In the genomic region with DNA sequence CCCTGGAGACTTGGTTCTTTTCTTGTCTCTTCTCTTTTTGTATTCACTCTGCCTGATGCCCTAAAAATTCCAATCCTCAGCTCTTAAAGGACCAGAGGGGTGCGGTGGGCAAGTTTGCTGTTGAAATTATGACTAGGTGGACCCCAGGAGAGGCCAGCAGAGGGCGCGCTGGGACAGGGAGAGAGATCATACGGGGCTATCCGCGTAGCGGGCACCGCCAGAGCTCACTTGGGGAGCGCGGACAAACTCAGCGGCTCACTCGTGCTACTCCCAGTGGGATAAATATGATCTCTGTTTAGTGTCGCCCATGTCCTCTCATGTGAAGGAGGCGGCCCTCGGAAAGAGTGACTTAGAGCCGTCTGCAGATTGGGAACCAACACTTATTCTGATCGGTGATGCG, we compare ENCODE assay signal across 8 mouse cellular contexts. TPM values are rescaled to one million over a fixed set of nuclear protein-coding genes. Genes with fewer than 3 reads are reported as not detected.
DNase-seq lines count a peak whose midpoint lies in the region; ATAC-seq and TF ChIP-seq lines count a peak whose summit lies in the region.

No protein-coding gene starts in this region.

- ATAC-seq in erythroblast, adult 5-6 weeks (replicated peaks; ENCODE audit: low FRiP score, poor library complexity, severe bottlenecking) = peak; percentile 79
- ATAC-seq in heart, embryonic 12.5 days (ENCODE audit: insufficient number of reproducible peaks, low FRiP score) = peak; percentile 31; the same call in 1 of the 2 replicates
- ATAC-seq in kidney, embryonic 16.5 days (ENCODE audit: low FRiP score, low TSS enrichment) = peak; percentile 60
- peak; percentile 59 for ATAC-seq in liver, embryonic 14.5 days (ENCODE audit: insufficient read depth)
- peak; percentile 39; the same call in 1 of the 2 replicates for ATAC-seq in neural tube, embryonic 11.5 days (ENCODE audit: insufficient read depth, low FRiP score, low TSS enrichment)
- peak; percentile 46; the same call in 1 of the 2 replicates for ATAC-seq in stomach, embryonic 16.5 days (ENCODE audit: insufficient read depth, low FRiP score)

- peak; percentile 67 to 80 (median 71) for DNase-seq in liver, embryonic 14.5 days (ENCODE audit: low read depth in 3 of 3, low spot score in 3 of 3)
- DNase-seq in neural tube, embryonic 11.5 days (ENCODE audit: low spot score) = peak; percentile 93

- under 1% methylated on average over 18 of the region's 18 CpGs for WGBS in heart, embryonic 12.5 days
- under 1% methylated on average over 18 of the region's 18 CpGs for WGBS in kidney, embryonic 16.5 days
- 2% methylated on average over 18 of the region's 18 CpGs for WGBS in liver, embryonic 14.5 days (ENCODE audit: insufficient replicate concordance)
- under 1% methylated on average over 18 of the region's 18 CpGs for WGBS in neural tube, embryonic 11.5 days
- WGBS in stomach, embryonic 16.5 days = 1% methylated on average over 18 of the region's 18 CpGs

- H3K4me1 ChIP-seq in bone marrow macrophage, adult 2 months (ENCODE audit: control insufficient read depth, insufficient read depth, low read length) = peaks cover 12% of the 10 kb centered on the region
- H3K4me1 ChIP-seq in heart, embryonic 12.5 days (replicated peaks) = peaks cover 28% of the 10 kb centered on the region
- H3K4me1 ChIP-seq in kidney, embryonic 16.5 days (ENCODE audit: insufficient read depth, low read length) = peaks cover 31% of the 10 kb centered on the region
- peaks cover 10 to 12% of the 10 kb centered on the region in 2 experiments for H3K4me1 ChIP-seq in liver, embryonic 14.5 days (replicated peaks; ENCODE audit: control insufficient read depth in 2 of 2, insufficient read depth in 2 of 2, low read length in 1 of 2)
- H3K4me1 ChIP-seq in neural tube, embryonic 11.5 days (ENCODE audit: control insufficient read depth, insufficient read depth, low read length) = peaks cover 12% of the 10 kb centered on the region; the same call in 1 of the 2 replicates
- peaks cover 27% of the 10 kb centered on the region for H3K4me1 ChIP-seq in stomach, embryonic 16.5 days (ENCODE audit: control insufficient read depth, insufficient read depth, low read length)

- peak; percentile 81 for TF ChIP-seq CTCF in C2C12 (IDR thresholded peaks at IDR 0.05; ENCODE audit: control insufficient read depth, insufficient read depth, insufficient read length)
- peak; percentile 78 for TF ChIP-seq CTCF in bone marrow macrophage, adult 2 months (IDR thresholded peaks at IDR 0.05; ENCODE audit: low read depth, low read length)
- peak; percentile 98 for TF ChIP-seq CTCF in liver, embryonic 14.5 days (IDR thresholded peaks at IDR 0.05; ENCODE audit: low read depth)

- H3K79me2 ChIP-seq in C2C12 (ENCODE audit: control insufficient read depth, insufficient read depth) = no peaks in the 10 kb centered on the region

- no peak for TF ChIP-seq EP300 in liver, embryonic 14.5 days (IDR thresholded peaks at IDR 0.05; ENCODE audit: low read depth)

- peak overlapping the region; percentile 59 for H3K4me2 ChIP-seq in heart, embryonic 12.5 days
- H3K4me2 ChIP-seq in kidney, embryonic 16.5 days (replicated peaks; ENCODE audit: low read depth, low read length) = peak overlapping the region; percentile 47
- H3K4me2 ChIP-seq in liver, embryonic 14.5 days (ENCODE audit: low read depth) = peak overlapping the region; percentile 73
- peak overlapping the region; percentile 27; the same call in 1 of the 2 replicates for H3K4me2 ChIP-seq in neural tube, embryonic 11.5 days (ENCODE audit: low read depth)
- peak overlapping the region; percentile 47 for H3K4me2 ChIP-seq in stomach, embryonic 16.5 days (ENCODE audit: low read depth, low read length)

- 0 out of 2 replicates have a peak overlapping the region, but pooled peaks have one; percentile 13 for H3K9ac ChIP-seq in heart, embryonic 12.5 days
- H3K9ac ChIP-seq in kidney, embryonic 16.5 days (replicated peaks; ENCODE audit: low read length) = no peak overlapping the region; the same call in 1 of the 2 replicates
- H3K9ac ChIP-seq in liver, embryonic 14.5 days (replicated peaks) = no peak overlapping the region
- no peak overlapping the region for H3K9ac ChIP-seq in neural tube, embryonic 11.5 days (ENCODE audit: low read length)
- no peak overlapping the region for H3K9ac ChIP-seq in stomach, embryonic 16.5 days (ENCODE audit: low read length)

- H3K4me3 ChIP-seq in C2C12 (ENCODE audit: insufficient read depth, poor library complexity, severe bottlenecking) = no peak overlapping the region
- H3K4me3 ChIP-seq in bone marrow macrophage, adult 2 months (ENCODE audit: insufficient read depth, low read length) = peak overlapping the region; percentile 23; the same call in 1 of the 2 replicates
- H3K4me3 ChIP-seq in heart, embryonic 12.5 days = no peak overlapping the region
- H3K4me3 ChIP-seq in kidney, embryonic 16.5 days (ENCODE audit: low read length) = peak overlapping the region; percentile 25
- peak overlapping the region; percentile 8 to 25; a peak in 2 of 4 replicates for H3K4me3 ChIP-seq in liver, embryonic 14.5 days (ENCODE audit: insufficient read depth in 1 of 2, low read depth in 2 of 2, low read length in 2 of 2)
- no peak overlapping the region for H3K4me3 ChIP-seq in neural tube, embryonic 11.5 days (ENCODE audit: low read depth, low read length)
- peak overlapping the region; percentile 20; the same call in 1 of the 2 replicates for H3K4me3 ChIP-seq in stomach, embryonic 16.5 days (replicated peaks; ENCODE audit: low read length)

- no peaks in the 10 kb centered on the region for H3K79me3 ChIP-seq in C2C12 (ENCODE audit: low read depth)

- no peak for TF ChIP-seq POLR2A in bone marrow macrophage, adult 2 months (IDR thresholded peaks at IDR 0.05; ENCODE audit: borderline replicate concordance, low read depth, low read length)

- H3K9me3 ChIP-seq in heart, embryonic 12.5 days (replicated peaks) = no peaks in the 10 kb centered on the region
- H3K9me3 ChIP-seq in kidney, embryonic 16.5 days (ENCODE audit: low read length) = no peaks in the 10 kb centered on the region
- no peaks in the 10 kb centered on the region for H3K9me3 ChIP-seq in liver, embryonic 14.5 days (ENCODE audit: control insufficient read depth, low read length)
- H3K9me3 ChIP-seq in neural tube, embryonic 11.5 days (ENCODE audit: control insufficient read depth, low read length) = no peaks in the 10 kb centered on the region
- no peaks in the 10 kb centered on the region for H3K9me3 ChIP-seq in stomach, embryonic 16.5 days (replicated peaks; ENCODE audit: control insufficient read depth, low read length)

- H3ac ChIP-seq in C2C12 (ENCODE audit: control insufficient read depth, insufficient read length, low read depth) = peak overlapping the region; percentile 51

- H3K27ac ChIP-seq in bone marrow macrophage, adult 2 months (ENCODE audit: insufficient read depth, low read depth, low read length) = no peak overlapping the region
- H3K27ac ChIP-seq in heart, embryonic 12.5 days (ENCODE audit: poor library complexity, severe bottlenecking) = no peak overlapping the region
- no peak overlapping the region for H3K27ac ChIP-seq in kidney, embryonic 16.5 days (ENCODE audit: low read length)
- H3K27ac ChIP-seq in liver, embryonic 14.5 days = no peak overlapping the region
- no peak overlapping the region for H3K27ac ChIP-seq in neural tube, embryonic 11.5 days (ENCODE audit: low read depth, low read length)
- H3K27ac ChIP-seq in stomach, embryonic 16.5 days (ENCODE audit: low read length) = no peak overlapping the region

- H3K27me3 ChIP-seq in C2C12 (ENCODE audit: control insufficient read depth, insufficient read depth, insufficient read length) = peaks cover 41% of the 10 kb centered on the region
- H3K27me3 ChIP-seq in heart, embryonic 12.5 days (replicated peaks) = peaks cover 32% of the 10 kb centered on the region
- H3K27me3 ChIP-seq in kidney, embryonic 16.5 days (ENCODE audit: insufficient read depth, low read length) = peaks cover 10% of the 10 kb centered on the region
- peaks cover 50% of the 10 kb centered on the region for H3K27me3 ChIP-seq in liver, embryonic 14.5 days (ENCODE audit: control insufficient read depth, insufficient read depth, low read length)
- peaks cover 32% of the 10 kb centered on the region for H3K27me3 ChIP-seq in neural tube, embryonic 11.5 days (ENCODE audit: control insufficient read depth, insufficient read depth, low read length)
- H3K27me3 ChIP-seq in stomach, embryonic 16.5 days (ENCODE audit: control insufficient read depth, insufficient read depth, low read length) = no peaks in the 10 kb centered on the region; the same call in 1 of the 2 replicates

- H3K36me3 ChIP-seq in C2C12 (ENCODE audit: control insufficient read depth, insufficient read depth) = no peaks in the 10 kb centered on the region
- H3K36me3 ChIP-seq in heart, embryonic 12.5 days = no peaks in the 10 kb centered on the region
- no peaks in the 10 kb centered on the region for H3K36me3 ChIP-seq in kidney, embryonic 16.5 days (ENCODE audit: insufficient read depth, low read length)
- H3K36me3 ChIP-seq in liver, embryonic 14.5 days (replicated peaks; ENCODE audit: control insufficient read depth, insufficient read depth, low read depth) = no peaks in the 10 kb centered on the region
- H3K36me3 ChIP-seq in neural tube, embryonic 11.5 days (ENCODE audit: control insufficient read depth, insufficient read depth, low read length) = no peaks in the 10 kb centered on the region
- H3K36me3 ChIP-seq in stomach, embryonic 16.5 days (ENCODE audit: control insufficient read depth, insufficient read depth, low read length) = no peaks in the 10 kb centered on the region

RNA-seq across cellular contexts. Expression of gene Ybx2, which starts 1.4 kb away (rescaled TPM):
- 0.02 TPM for polyA plus RNA-seq in C2C12 (2012; fragmentation: generic; extraction: Trizol)
- polyA plus RNA-seq in bone marrow macrophage, adult 2 months (2012; ENCODE audit: insufficient read depth, insufficient read length, missing spikeins) = not detected in 2 replicates
- total RNA-seq in erythroblast, adult 5-6 weeks (2015; ENCODE audit: low replicate concordance) = not detected in 2 replicates
- 5.0 TPM in 1 of 2 replicates, not detected in the other for total RNA-seq in erythroblast, adult 5-6 weeks (2017; ENCODE audit: low replicate concordance)
- 2.0 and 2.6 TPM in 2 replicates for polyA plus RNA-seq in heart, embryonic 12.5 days (2016; fragmentation: Nextera tagmentation; extraction: Ambion mirVana)
- 7.0 and 10.3 TPM in 2 replicates for polyA plus RNA-seq in kidney, embryonic 16.5 days (2015; fragmentation: Nextera tagmentation; extraction: Ambion mirVana)
- polyA plus RNA-seq in liver, embryonic 14.5 days (2012; rRNA removed) = 0.57 and 0.58 TPM in 2 replicates
- 0.23 TPM in 1 of 2 replicates, not detected in the other for polyA plus RNA-seq in liver, embryonic 14.5 days (2014; fragmentation: Nextera tagmentation; extraction: Ambion mirVana)
- 3.4 and 4.2 TPM in 2 replicates for polyA plus RNA-seq in neural tube, embryonic 11.5 days (2014; fragmentation: Nextera tagmentation; extraction: Ambion mirVana)
- polyA plus RNA-seq in stomach, embryonic 16.5 days (2015; fragmentation: Nextera tagmentation; extraction: Ambion mirVana) = 2.9 and 3.8 TPM in 2 replicates

RNA-seq across cellular contexts. Expression of gene Eif5a, which starts 12.4 kb away (rescaled TPM):
- polyA plus RNA-seq in C2C12 (2012; fragmentation: generic; extraction: Trizol) = 2,142 TPM
- 326 and 347 TPM in 2 replicates for polyA plus RNA-seq in bone marrow macrophage, adult 2 months (2012; ENCODE audit: insufficient read depth, insufficient read length, missing spikeins)
- total RNA-seq in erythroblast, adult 5-6 weeks (2015; ENCODE audit: low replicate concordance) = 340 and 374 TPM in 2 replicates
- 154 and 205 TPM in 2 replicates for total RNA-seq in erythroblast, adult 5-6 weeks (2017; ENCODE audit: low replicate concordance)
- polyA plus RNA-seq in heart, embryonic 12.5 days (2016; fragmentation: Nextera tagmentation; extraction: Ambion mirVana) = 1,286 and 1,307 TPM in 2 replicates
- 1,737 and 1,791 TPM in 2 replicates for polyA plus RNA-seq in kidney, embryonic 16.5 days (2015; fragmentation: Nextera tagmentation; extraction: Ambion mirVana)
- polyA plus RNA-seq in liver, embryonic 14.5 days (2012; rRNA removed) = 652 and 846 TPM in 2 replicates
- polyA plus RNA-seq in liver, embryonic 14.5 days (2014; fragmentation: Nextera tagmentation; extraction: Ambion mirVana) = 1,316 and 1,415 TPM in 2 replicates
- 1,905 and 1,926 TPM in 2 replicates for polyA plus RNA-seq in neural tube, embryonic 11.5 days (2014; fragmentation: Nextera tagmentation; extraction: Ambion mirVana)
- polyA plus RNA-seq in stomach, embryonic 16.5 days (2015; fragmentation: Nextera tagmentation; extraction: Ambion mirVana) = 1,516 and 1,535 TPM in 2 replicates

RNA-seq across cellular contexts. Expression of gene Slc2a4, which starts 13.8 kb away (rescaled TPM):
- polyA plus RNA-seq in C2C12 (2012; fragmentation: generic; extraction: Trizol) = 0.53 TPM
- polyA plus RNA-seq in bone marrow macrophage, adult 2 months (2012; ENCODE audit: insufficient read depth, insufficient read length, missing spikeins) = not detected in 2 replicates
- total RNA-seq in erythroblast, adult 5-6 weeks (2015; ENCODE audit: low replicate concordance) = 31.3 and 37.9 TPM in 2 replicates
- total RNA-seq in erythroblast, adult 5-6 weeks (2017; ENCODE audit: low replicate concordance) = 98.1 and 151 TPM in 2 replicates
- polyA plus RNA-seq in heart, embryonic 12.5 days (2016; fragmentation: Nextera tagmentation; extraction: Ambion mirVana) = 25.9 and 28.8 TPM in 2 replicates
- 20.8 and 22.4 TPM in 2 replicates for polyA plus RNA-seq in kidney, embryonic 16.5 days (2015; fragmentation: Nextera tagmentation; extraction: Ambion mirVana)
- polyA plus RNA-seq in liver, embryonic 14.5 days (2012; rRNA removed) = 17.0 and 17.4 TPM in 2 replicates
- polyA plus RNA-seq in liver, embryonic 14.5 days (2014; fragmentation: Nextera tagmentation; extraction: Ambion mirVana) = 12.6 and 14.0 TPM in 2 replicates
- polyA plus RNA-seq in neural tube, embryonic 11.5 days (2014; fragmentation: Nextera tagmentation; extraction: Ambion mirVana) = 11.4 and 11.8 TPM in 2 replicates
- polyA plus RNA-seq in stomach, embryonic 16.5 days (2015; fragmentation: Nextera tagmentation; extraction: Ambion mirVana) = 38.3 and 39.1 TPM in 2 replicates

RNA-seq across cellular contexts. Expression of gene Gps2, which starts 20.5 kb away (rescaled TPM):
- 37.3 TPM for polyA plus RNA-seq in C2C12 (2012; fragmentation: generic; extraction: Trizol)
- 92.8 and 103 TPM in 2 replicates for polyA plus RNA-seq in bone marrow macrophage, adult 2 months (2012; ENCODE audit: insufficient read depth, insufficient read length, missing spikeins)
- total RNA-seq in erythroblast, adult 5-6 weeks (2015; ENCODE audit: low replicate concordance) = 69.0 and 102 TPM in 2 replicates
- 52.9 and 63.3 TPM in 2 replicates for total RNA-seq in erythroblast, adult 5-6 weeks (2017; ENCODE audit: low replicate concordance)
- 49.2 and 50.6 TPM in 2 replicates for polyA plus RNA-seq in heart, embryonic 12.5 days (2016; fragmentation: Nextera tagmentation; extraction: Ambion mirVana)
- polyA plus RNA-seq in kidney, embryonic 16.5 days (2015; fragmentation: Nextera tagmentation; extraction: Ambion mirVana) = 85.2 and 86.4 TPM in 2 replicates
- polyA plus RNA-seq in liver, embryonic 14.5 days (2012; rRNA removed) = 79.5 and 93.1 TPM in 2 replicates
- polyA plus RNA-seq in liver, embryonic 14.5 days (2014; fragmentation: Nextera tagmentation; extraction: Ambion mirVana) = 82.7 and 91.2 TPM in 2 replicates
- polyA plus RNA-seq in neural tube, embryonic 11.5 days (2014; fragmentation: Nextera tagmentation; extraction: Ambion mirVana) = 84.0 and 93.7 TPM in 2 replicates
- polyA plus RNA-seq in stomach, embryonic 16.5 days (2015; fragmentation: Nextera tagmentation; extraction: Ambion mirVana) = 61.6 and 63.4 TPM in 2 replicates

RNA-seq across cellular contexts. Expression of gene Cldn7, which starts 30.4 kb away (rescaled TPM):
- polyA plus RNA-seq in C2C12 (2012; fragmentation: generic; extraction: Trizol) = 0.06 TPM
- polyA plus RNA-seq in bone marrow macrophage, adult 2 months (2012; ENCODE audit: insufficient read depth, insufficient read length, missing spikeins) = not detected in 2 replicates
- total RNA-seq in erythroblast, adult 5-6 weeks (2015; ENCODE audit: low replicate concordance) = not detected in 2 replicates
- not detected in 2 replicates for total RNA-seq in erythroblast, adult 5-6 weeks (2017; ENCODE audit: low replicate concordance)
- polyA plus RNA-seq in heart, embryonic 12.5 days (2016; fragmentation: Nextera tagmentation; extraction: Ambion mirVana) = 2.1 and 2.5 TPM in 2 replicates
- polyA plus RNA-seq in kidney, embryonic 16.5 days (2015; fragmentation: Nextera tagmentation; extraction: Ambion mirVana) = 225 and 227 TPM in 2 replicates
- 2.0 and 4.0 TPM in 2 replicates for polyA plus RNA-seq in liver, embryonic 14.5 days (2012; rRNA removed)
- polyA plus RNA-seq in liver, embryonic 14.5 days (2014; fragmentation: Nextera tagmentation; extraction: Ambion mirVana) = 2.2 TPM in 2 replicates
- polyA plus RNA-seq in neural tube, embryonic 11.5 days (2014; fragmentation: Nextera tagmentation; extraction: Ambion mirVana) = 5.3 and 5.9 TPM in 2 replicates
- polyA plus RNA-seq in stomach, embryonic 16.5 days (2015; fragmentation: Nextera tagmentation; extraction: Ambion mirVana) = 397 and 438 TPM in 2 replicates

Comparison
In these comparisons a context has a peak if more than half of its experiments do, and no peak if none do; other contexts are left out.
1. H3K4me3 ChIP-seq: peak in bone marrow macrophage, adult 2 months (single experiment), kidney, embryonic 16.5 days (single experiment), liver, embryonic 14.5 days (2 of 2) and stomach, embryonic 16.5 days (single experiment); none in C2C12 (single experiment), heart, embryonic 12.5 days (single experiment) and neural tube, embryonic 11.5 days (single experiment).
2. Peak in every context shown above with its lines, with median percentiles within 50 percentile points of each other: CTCF ChIP-seq, ATAC-seq and H3K4me2 ChIP-seq.